Mouse (Mus musculus): ENCODE data around the gene Vmn1r55. TPM values are rescaled to one million over a fixed set of nuclear protein-coding genes. Genes with fewer than 3 reads are reported as not detected.
"Not testable (repeated sequence)": the region's sequence is repeated elsewhere in the genome, so short reads cannot be mapped to it uniquely, and the experiment has no call there.

The Vmn1r55 gene
- total RNA-seq (2022) = not detected

DNA sequence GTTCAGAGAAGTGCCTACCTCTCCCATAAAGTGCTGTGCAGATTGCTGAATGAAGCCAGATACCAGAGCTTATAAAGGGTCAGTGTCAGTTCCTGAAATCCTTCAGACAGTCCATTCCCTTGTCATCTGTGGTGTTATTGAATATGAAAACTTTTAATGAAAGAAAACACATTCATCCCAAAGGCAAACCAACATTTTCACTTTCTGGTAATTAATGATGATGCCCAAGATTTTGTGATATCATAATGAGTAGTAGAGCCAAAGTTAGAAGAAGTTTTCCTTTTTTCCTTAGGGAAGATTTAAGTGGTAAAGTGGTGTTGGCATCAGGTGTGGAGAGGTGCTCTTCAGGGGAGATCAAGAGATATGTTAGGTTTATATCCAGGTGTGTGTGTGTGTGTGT is at the start of gene Vmn1r55:
Vmn1r55 (minus strand) TSS at position 101 of the 400 bp plus-strand sequence.
- DNase-seq (ENCODE audit: low spot score in 2 of 2) = not testable (repeated sequence)

DNA sequence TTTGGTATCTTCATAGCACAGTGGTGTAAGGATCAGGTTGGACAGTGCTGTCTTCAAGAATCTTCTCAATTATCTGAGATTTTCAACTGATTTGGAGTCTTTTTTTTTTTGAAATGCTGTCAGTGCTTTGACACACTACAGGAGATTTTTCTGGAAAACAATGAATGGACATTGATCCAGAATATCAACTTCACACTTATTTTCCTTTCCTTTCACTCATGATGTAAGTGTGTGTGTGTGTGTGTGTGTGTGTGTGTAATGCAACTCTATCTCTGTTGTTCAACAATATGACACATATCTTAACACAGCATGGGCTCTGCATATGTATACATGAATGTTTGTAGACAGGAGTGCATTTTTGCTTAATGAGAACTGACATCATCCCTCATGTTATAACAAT is 47.2 kb upstream of the Vmn1r55 start, which contains the start of gene Vmn1r56:
Vmn1r56 (minus strand) TSS at position 101 of the 400 bp plus-strand sequence.
- not testable (repeated sequence) for DNase-seq (ENCODE audit: low spot score in 2 of 2)

DNA sequence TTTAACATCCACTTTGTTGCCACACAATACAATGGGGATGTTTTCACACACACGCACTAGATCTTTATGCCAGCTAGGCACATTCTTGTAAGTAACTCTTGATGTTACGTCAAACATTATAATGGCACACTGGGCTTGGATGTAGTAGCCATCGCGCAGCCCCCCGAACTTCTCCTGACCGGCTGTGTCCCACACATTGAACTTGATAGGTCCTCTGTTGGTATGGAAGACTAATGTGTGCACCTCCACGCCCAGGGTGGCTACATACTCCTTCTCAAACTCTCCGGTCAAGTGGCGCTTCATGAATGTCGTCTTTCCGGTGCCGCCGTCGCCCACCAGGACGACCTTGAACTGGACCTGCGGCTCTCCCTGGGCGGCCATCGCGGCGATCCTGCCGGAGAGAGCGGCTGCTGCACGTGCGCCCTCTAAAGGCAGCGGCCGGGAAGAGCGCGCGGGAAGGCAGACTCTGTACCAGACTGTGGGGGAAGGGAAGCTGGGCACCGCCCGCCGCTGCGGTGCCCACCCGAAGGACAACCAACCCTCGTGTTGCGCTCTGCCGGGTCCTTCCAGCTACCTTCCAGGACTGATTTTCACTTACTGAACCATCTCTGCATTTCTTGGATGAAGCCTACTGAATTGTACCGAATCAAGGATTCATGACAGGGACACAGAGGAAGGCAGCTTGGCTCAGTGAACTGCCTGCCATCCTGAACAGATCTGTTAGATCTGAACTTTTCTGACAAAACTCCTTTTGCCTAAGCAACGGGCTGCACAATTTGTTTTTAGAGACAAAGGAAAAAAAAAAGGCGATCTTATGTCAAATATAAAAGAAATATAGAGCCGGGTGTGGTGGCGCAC is 23.7 kb downstream of the Vmn1r55 start, which contains the start of gene Rasl2-9:
Rasl2-9 (minus strand) TSS at position 402 of the 858 bp plus-strand sequence.
- DNase-seq (ENCODE audit: low spot score in 2 of 2) = peak; percentile 40 to 63

DNA sequence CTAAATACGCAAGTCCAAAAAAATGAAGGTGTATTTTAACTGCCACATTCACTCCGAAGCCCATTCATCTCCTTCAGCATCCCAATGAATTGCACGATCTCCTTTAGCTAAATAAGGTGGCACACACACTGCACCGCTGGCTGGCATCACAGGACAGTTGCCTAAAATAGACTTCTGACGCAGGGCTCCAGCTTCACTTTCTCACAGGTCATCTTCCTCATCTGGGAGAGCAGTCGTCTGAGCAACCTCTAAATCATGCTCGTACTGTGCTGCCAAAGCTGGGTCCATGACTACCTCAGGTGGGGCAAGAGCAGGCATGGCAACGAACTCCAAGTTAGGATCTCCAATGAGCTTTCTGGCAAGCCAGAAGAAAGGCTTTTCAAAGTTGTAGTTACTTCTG is 24.4 kb downstream of the Vmn1r55 start:
- no peak for DNase-seq (ENCODE audit: low spot score in 2 of 2)

DNA sequence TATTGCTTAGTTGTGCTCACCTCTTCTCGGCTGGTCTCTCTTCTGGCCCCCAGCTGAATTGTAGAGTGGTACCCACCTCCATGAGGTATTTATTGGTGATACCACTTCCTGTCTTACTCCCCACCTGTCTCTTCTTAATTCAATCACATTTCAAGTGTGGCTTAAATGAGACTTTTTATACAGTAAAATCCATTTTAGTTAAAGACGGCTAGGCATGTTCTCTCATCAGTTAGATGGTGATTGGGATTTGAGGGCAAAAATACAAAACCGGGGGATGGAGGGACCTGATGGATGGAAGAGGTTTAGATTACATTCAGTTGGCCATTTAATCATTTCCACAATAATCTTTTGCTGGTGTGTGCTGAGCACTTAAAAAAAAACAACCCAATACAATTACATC is 32.6 kb downstream of the Vmn1r55 start, which contains the start of gene Rfpl4:
Rfpl4 (minus strand) TSS at position 101 of the 400 bp plus-strand sequence.
- DNase-seq (ENCODE audit: low spot score in 2 of 2) = no peak

DNA sequence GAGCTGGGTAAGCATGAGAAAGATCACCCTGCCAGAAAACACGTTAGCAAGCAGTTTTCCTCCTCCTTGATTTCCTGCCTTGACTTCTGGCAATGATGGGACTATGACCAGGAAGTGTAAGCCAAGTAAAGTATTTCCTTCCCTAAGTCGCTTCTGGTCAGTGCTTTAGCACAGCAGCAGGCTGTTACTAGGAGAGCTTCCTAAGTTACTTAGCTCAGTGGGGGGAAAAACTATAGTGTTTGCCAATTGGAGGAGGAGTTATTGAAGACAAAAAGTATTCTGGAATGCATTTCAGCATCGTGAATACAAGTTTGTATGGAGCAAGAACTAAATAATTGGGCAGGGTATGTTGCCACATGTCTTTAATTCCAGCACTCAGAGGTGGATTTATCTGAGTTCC is 36.8 kb downstream of the Vmn1r55 start:
- no peak for DNase-seq (ENCODE audit: low spot score in 2 of 2)

DNA sequence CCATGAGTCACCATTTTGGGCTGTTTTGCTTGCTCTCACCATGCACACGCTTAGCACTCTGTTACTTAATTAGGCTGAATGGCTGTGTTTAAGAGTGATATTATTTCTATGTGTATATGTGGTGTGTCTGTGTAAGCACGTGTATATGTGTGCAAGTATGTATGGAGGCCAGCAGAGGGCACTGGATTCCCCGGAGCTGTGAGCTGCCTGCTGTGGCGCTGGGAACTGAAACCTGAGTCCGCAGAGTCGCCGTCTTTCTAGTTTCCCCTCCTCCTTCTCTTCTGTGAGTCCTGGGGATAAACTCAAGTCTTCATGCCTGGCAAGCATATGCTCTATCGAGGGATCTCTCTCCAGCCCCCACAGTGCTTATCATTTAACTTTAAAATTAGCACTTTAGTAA is 40.2 kb downstream of the Vmn1r55 start:
- DNase-seq (ENCODE audit: low spot score in 2 of 2) = no peak

DNA sequence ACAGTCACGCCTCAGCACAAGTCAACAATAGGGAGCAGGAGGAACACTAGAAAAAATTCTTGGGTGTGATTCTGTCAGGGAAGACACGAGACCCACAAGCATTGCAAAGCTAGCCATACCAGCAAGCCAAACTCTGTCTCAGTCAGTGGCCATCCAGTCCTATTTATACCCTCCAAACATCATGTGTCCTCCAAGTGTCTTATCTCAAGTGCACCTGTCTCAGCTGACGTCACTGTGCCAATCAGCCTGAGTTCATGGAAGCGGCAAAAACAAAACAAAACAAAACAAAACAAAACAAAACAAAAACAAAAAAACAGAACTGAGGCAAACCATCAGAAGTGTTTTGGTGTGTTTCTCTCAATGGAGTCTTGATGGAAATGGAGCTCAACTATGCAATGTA is 41.2 kb downstream of the Vmn1r55 start:
- DNase-seq (ENCODE audit: low spot score in 2 of 2) = no peak

DNA sequence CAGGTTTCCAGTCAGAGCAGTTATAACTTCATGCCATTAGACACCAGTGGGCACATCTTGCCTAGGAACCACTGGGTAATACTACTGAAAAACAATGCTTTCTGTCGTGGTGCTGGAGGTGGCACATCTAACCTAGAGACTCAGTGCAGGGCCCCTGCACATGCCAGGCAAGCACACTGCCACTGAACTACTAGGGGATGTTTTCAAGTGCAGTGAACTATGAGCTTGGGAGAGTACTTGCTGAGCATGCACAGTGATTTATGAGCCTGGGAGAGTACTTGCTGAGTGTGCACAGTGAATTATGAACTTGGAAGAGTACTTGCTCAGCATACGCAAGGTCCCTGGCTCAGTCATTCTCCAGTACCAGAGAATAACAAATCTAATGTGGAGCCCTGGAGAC is 46.9 kb downstream of the Vmn1r55 start:
- no peak for DNase-seq (ENCODE audit: low spot score in 2 of 2)

DNA sequence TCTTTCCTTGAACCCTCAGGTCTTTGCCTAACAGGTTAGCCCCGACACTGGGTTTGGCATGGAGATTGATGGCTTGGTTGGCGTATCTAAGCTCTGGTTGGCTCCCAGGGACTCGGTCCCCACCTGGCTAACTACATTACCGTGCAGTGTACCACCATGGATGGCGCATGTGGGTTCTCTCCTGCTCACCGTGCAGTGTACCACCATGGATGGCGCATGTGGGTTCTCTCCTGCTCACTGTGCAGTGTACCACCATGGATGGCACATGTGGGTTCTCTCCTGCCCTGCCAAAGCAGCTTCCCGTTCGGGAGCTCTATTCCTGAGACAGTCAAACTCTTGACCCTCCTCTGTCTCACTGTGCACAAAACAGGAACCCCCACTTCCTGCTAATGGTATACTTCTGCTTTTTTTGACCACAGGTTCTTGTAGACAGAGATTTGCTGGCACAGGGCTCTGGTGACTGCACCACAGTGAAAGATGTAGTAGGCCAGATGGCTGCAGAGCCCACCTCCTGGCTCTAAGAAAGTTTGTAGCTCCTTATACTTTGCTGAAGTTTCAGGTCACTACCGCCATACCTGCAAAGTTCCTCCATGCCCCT is 48.3 kb downstream of the Vmn1r55 start:
- no peak for DNase-seq (ENCODE audit: low spot score in 2 of 2)

DNA sequence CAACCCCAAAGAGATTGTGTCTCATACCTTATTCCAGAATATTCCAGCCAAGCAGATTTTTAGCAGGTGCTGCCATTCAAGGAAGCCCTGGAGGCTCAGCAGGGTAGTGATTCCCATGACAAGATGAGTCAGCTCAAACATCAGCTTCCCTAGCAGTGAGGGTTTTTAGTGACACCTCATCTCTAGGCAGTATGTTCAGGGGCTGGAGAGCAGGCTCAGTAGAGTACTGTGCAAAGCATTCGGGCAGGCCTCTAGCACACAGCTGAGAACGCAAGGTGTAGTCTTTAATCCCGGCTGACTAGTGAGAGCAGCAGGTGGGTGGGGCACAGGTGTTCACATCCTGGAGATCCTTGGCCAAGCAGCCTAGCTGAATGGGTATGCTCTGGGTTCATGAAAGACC is 49.7 kb downstream of the Vmn1r55 start:
- DNase-seq (ENCODE audit: low spot score in 2 of 2) = no peak

DNA sequence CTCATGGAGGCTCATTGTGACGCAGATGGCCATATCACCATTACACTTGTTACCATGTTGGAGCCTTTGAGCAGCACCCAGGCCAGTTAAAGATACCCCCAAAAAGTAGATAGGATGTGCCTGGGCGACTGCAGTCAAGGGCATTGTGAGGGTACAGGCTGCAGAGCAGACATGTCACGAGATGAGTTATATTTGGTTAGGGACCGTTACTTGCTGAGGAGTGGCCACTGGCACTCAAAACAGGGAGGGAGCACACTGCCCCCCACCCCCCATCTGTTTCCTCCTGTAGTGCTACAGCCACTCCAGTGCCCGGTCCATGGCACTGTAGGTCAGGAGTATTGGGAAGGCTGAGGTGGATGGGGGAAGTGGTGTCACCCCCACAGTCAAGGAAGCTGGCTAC is 50.7 kb downstream of the Vmn1r55 start:
- no peak for DNase-seq (ENCODE audit: low spot score in 2 of 2)

DNA sequence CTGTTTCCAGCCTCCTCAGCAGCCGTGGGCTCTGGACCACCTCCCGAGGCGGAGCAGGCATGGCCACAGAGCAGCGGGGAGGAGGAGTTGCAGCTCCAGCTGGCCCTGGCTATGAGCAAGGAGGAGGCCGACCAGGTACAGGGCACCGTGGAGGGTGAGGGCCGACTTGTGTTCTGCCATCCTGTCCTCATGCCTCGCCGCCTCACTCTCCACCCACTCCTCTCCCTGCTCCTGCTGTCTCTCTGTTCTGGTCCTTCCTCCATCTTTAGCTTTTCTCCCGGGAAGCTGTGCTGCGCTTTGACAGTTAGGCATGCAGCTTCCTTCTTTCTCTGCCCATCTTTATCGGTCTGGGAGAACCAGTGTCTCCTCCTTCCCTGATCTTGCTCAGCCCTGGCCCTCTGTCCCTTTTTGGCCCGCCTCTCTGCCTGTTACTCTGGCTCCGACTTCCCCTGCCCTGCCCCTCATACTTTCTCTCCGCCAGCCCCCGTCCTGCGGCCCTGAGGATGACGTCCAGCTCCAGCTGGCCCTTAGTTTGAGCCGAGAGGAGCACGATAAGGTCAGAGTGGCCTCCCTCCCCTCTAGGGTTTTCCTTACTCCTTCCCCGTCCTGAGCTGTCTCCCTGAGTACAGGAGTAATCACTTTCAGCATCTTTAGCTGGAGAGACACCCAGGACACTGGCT is 56.5 kb downstream of the Vmn1r55 start:
- DNase-seq (ENCODE audit: low spot score in 2 of 2) = no peak

DNA sequence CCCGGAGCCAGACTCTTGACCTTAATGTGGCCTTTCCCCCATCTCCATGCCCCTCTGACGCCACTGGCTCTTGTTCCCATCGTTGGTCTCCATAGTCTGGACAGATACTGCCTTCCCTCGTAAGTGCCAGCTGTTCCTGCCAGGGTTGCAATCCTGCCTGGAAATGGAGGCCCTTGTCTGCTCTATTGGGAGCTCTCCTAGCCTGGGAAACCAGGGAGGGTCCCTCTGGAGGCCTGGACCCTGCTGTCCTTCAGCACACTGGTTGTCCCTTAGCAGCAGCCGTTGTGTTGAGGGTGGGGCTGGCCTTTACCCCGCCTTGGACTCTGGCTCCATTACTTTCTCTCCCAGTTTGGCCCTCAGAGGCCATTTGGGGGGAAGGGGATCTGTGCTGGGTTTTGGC is 57.1 kb downstream of the Vmn1r55 start:
- DNase-seq (ENCODE audit: low spot score in 2 of 2) = no peak

DNA sequence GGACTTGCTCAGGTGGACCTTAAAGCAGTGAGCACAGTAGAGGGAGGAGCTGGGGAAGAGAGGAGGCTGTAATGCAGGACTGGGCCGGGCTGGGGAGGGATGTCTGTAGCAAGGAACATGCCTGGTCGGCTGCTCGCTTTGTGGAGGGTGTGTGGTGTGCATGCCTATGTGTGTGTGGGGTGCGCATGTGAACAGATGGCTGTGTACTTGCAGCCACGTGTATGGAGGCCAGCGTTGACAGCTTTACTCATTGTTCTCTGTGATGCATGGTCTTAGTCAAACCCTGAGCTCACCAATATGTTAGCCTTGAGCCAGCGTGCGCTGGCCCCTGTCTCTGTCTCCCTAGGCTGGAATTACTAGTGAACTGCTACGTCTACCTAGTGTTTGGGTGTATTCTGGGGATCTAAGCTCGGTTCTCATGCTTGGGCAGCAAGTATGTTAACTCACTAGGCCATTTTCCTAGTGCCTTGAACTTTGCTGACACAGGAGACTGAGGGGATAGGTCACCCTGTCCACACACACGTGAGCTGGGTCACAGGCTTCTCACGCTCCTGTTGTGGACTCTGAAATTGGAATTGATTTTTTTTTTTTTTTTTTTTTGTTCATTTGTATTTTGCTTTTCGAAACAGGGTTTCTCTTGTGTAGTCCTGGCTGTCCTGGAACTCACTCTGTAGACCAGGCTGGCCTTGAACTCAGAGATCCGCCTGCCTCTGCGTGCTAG is 58.3 kb downstream of the Vmn1r55 start:
- DNase-seq (ENCODE audit: low spot score in 2 of 2) = peak in 1 of 2 experiments; percentile 69

DNA sequence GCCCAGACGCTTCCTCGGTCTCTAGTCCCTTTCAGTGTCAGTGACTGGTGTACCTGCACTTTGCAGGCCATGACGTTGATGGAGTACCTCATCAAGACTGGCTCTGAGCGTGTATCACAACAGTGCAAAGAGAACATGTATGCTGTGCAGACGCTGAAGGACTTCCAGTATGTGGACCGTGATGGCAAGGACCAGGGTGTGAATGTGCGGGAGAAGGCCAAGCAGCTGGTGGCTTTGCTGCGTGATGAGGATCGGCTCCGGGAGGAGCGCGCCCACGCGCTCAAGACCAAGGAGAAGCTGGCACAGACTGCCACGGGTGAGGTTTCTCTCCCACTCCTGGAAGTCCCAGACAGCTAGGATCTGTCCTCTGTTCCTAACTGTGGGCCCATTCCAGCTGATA is 59.6 kb downstream of the Vmn1r55 start:
- DNase-seq (ENCODE audit: low spot score in 2 of 2) = peak; percentile 28 to 74

DNA sequence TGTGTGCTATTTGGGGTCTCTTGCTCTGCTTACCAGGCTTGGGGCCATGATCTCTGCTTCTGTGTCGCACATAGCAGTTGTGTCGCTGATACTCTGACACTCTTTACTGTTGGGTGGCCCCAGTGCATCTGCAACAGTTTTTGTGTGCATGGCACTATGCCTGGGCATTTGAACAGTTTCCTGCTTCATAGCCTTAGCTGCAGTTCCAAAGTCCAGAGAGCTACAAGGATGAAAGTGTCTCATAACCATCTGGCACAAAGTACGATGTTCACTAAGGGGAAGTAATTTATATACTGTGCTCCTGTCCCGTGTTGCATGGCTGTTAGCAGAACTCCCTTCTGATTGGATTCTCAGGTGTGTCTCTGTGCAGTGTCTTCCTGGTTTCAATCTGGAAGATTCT is 61.6 kb downstream of the Vmn1r55 start:
- no peak for DNase-seq (ENCODE audit: low spot score in 2 of 2)

DNA sequence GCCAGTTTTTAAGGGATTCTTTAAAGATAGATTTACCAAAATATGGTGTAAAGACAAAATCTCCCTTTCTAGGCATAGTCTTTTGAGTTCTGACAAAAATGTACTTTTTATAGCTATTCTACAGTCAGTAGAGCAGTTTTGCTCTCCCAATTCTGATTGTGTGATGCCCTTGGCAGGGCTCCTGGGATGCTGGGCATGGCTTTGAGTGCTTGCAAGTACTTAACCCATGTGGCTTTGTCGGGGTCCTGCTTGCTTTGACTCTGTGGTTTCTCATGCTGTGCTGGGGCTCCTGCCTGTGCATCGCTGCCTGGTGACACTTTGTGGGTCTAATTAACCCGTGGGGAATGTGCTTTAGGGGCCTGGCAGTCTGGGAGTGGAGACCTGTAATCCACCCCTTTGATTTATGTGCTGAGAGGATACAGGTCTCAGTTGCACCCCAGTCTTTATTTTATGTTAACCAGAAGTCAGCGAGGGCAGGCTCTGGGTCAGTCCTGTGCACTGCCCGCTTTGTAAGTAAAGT is 62.5 kb downstream of the Vmn1r55 start:
- DNase-seq (ENCODE audit: low spot score in 2 of 2) = no peak

DNA sequence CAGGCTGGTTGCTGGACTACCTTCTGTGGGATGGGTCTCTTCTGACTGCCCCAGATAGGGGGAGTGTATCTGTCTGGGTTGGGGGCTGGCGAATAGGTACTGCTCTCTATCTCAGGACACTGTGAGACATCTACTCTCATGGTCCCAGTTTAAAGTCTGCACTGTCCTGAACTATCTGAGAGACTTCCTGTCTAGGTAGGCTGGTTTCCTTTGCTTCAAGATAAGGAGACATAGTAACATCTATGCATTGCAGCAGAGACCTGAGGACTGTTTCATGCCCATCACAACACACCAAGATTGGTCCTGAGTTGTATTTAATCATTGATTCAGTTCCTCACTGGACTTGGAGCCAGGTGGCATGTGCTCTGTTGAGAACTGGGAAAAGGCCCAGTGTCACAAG is 64.0 kb downstream of the Vmn1r55 start:
- DNase-seq (ENCODE audit: low spot score in 2 of 2) = no peak

DNA sequence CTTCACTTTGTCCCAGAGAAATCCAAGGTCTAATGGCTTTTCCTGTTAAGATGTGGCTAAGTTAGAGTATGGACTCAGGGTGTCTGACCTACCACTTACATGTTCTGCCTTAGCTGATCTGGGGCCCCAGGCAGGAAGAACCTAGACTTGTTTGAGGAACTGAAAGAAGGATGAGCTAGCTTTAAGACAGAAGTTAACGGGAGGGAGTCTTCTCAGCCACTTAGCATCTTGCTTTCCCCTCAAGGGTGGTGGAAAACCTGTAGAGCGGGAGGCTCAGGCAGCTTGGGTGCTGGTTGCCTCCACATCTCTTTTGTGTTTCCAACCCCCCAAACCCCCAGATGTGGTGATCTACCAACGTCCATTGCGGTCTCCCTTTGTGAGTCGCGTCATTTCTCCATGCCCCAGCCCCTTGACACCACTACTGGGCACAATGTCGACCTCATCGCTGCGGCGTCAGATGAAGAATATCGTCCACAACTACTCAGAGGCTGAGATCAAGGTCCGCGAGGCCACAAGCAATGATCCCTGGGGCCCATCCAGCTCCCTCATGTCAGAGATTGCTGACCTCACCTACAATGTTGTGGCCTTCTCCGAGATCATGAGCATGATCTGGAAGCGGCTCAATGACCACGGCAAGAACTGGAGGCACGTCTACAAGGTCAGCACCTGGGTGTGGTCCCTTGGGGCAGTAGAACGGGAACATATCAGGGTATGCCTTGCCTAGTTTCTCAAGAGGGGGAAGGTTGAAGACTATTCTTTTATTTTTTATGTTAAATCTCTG is 66.0 kb downstream of the Vmn1r55 start:
- no peak for DNase-seq (ENCODE audit: low spot score in 2 of 2)

Measured in left cerebral cortex, adult 8-10 months (tissue).